Mouse (Mus musculus) E14TG2a.4 (cell line): ENCODE data around the gene Tas2r131.
"Not testable (repeated sequence)": the region's sequence is repeated elsewhere in the genome, so short reads cannot be mapped to it uniquely, and the experiment has no call there.

ENCODE experiments used
- H3K27me3 ChIP-seq: 2 replicates; pipeline ENCODE4 v1.6.1; 2014; ENCODE audit warnings: low read length, control low read depth; ENCODE audit not compliant: insufficient read depth
- H3K36me3 ChIP-seq: 2 replicates; pipeline ENCODE4 v1.6.1; 2014; ENCODE audit warnings: low read length, control low read depth; ENCODE audit not compliant: insufficient read depth
- H3K4me1 ChIP-seq: replicated peaks from 2 replicates; pipeline ENCODE4 v1.6.1; 2014; ENCODE audit warnings: low read depth, low read length, control low read depth
- H3K4me3 ChIP-seq: replicated peaks from 2 replicates; pipeline ENCODE4 v1.5.1; 2014; ENCODE audit warnings: mild to moderate bottlenecking, low read length
- H3K9me3 ChIP-seq: 2 replicates; pipeline ENCODE4 v1.6.1; 2014; ENCODE audit warnings: low read length, control low read depth
- CTCF ChIP-seq: conservative IDR thresholded peaks from 2 replicates; pipeline ENCODE4 v1.5.1; 2014; ENCODE audit warnings: low read length
- NANOG ChIP-seq: IDR thresholded peaks from 2 replicates; pipeline ENCODE4 v1.6.1; 2014; ENCODE audit warnings: borderline replicate concordance, low read length, mixed read lengths
- POU5F1 ChIP-seq: IDR thresholded peaks from 2 replicates; pipeline ENCODE4 v1.6.1; 2014; ENCODE audit warnings: low read length, borderline replicate concordance

Gene Tas2r131

DNA sequence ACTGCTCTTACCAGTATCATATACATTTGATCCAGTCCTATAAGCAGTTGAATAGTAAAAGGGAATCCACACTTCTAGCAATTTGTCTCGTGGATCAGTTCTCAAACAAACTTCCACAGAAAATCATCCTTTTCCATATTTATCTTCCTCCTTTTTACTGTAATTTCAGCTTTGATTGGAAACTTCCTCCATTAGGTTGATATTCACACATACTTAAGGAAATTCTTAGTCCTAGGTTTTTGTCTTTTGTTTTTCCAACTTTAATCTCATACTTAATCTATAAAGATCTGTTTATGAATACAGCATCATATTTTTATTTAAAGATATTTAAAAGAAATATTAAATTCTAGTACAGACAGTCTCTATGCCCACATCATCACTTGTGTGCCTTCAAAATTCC, at the start of gene Tas2r131:
Gene Tas2r131, minus strand, starts transcription at position 101 of the 400 bp plus-strand sequence.
- Histone ChIP-seq H3K36me3 (no peaks in the 10 kb centered on the region), H3K9me3 (no peaks in the 10 kb centered on the region), H3K4me3 (no peak within 1 kb of the TSS), H3K4me1 (no peaks in the 10 kb centered on the region), H3K27me3 (no peaks in the 10 kb centered on the region)
- TF ChIP-seq CTCF = no peak
- no peak for TF ChIP-seq POU5F1
- TF ChIP-seq NANOG = no peak

DNA sequence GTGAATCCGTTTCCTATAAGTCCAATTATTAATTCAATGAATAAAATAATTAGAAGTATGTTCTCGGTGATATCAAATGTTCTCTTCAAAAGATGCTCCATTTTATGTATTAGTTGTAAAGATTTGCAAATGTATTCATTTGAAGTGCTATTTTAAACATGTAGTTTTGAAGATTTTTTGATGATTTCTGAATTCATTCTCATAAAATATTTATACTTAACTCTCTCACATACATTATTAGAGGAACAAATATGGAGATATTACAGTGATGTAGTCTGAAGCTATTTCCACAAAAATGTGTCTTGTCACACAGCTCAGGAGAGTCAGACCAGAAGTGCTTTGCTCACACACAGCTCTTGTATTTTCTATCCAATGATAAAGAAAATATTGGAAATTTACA, 23.1 kb upstream of the Tas2r131 start, which contains the start of gene Tas2r109:
Gene Tas2r109, minus strand, starts transcription at position 101 of the 400 bp plus-strand sequence.
- no peak within 1 kb of the TSS for H3K4me3 ChIP-seq
- no peaks in the 10 kb centered on the region for H3K27me3 ChIP-seq
- no peaks in the 10 kb centered on the region for H3K4me1 ChIP-seq
- TF ChIP-seq POU5F1 = no peak
- TF ChIP-seq CTCF = no peak
- TF ChIP-seq NANOG = no peak
- no peaks in the 10 kb centered on the region for H3K9me3 ChIP-seq
- no peaks in the 10 kb centered on the region for H3K36me3 ChIP-seq

DNA sequence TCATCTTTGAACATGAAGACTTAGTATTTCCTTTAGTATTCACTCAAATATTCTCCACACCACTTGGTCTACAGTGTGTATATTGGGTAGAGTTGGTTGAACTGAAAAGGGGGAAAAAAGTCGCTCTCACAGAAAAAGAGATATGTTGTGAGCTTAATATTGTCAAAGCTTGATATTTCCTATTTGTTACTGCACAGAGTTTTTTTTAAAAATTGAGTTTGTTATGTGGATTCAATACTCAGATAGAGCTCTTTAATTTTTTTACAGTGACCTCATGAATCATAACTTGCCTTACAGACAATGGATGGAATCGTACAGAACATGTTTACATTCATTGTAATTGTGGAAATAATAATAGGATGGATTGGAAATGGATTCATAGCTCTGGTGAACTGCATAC, 6.9 kb downstream of the Tas2r131 start, which contains the start of gene Tas2r129:
Gene Tas2r129, plus strand, starts transcription at position 301 of the 400 bp plus-strand sequence.
- Histone ChIP-seq H3K27me3 (no peaks in the 10 kb centered on the region), H3K36me3 (no peaks in the 10 kb centered on the region), H3K9me3 (no peaks in the 10 kb centered on the region), H3K4me1 (no peaks in the 10 kb centered on the region), H3K4me3 (no peak within 1 kb of the TSS)
- TF ChIP-seq NANOG (no peak), POU5F1 (no peak), CTCF (no peak)

- H3K4me3 ChIP-seq, H3K36me3 ChIP-seq, H3K27me3 ChIP-seq, H3K4me1 ChIP-seq: not testable (repeated sequence)
- H3K9me3 ChIP-seq = peaks cover 19% of the 10 kb centered on the region
Measured at GRCm38 (mm10) chr6:132941376-132941775, 16.3 kb downstream of the Tas2r131 start.

DNA sequence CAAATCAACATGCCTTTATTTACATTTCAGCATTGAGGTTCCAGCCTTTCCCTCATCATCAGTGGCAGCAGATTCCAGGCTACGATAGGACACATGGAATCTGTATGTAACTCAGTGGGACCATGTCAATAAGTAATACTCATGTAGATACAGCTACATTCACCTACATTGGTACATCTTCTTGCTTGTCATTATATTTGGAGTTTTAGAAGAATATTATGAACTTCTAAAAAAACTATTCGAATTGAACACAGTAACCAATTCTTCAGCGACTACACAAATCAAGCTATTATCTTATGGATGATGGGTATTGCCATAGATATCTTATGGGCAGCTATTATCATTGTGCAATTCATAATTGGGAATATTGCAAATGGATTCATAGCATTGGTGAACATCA, 48.4 kb downstream of the Tas2r131 start, which contains the start of gene Tas2r125:
Gene Tas2r125, plus strand, starts transcription at position 301 of the 400 bp plus-strand sequence.
- H3K9me3 ChIP-seq = no peaks in the 10 kb centered on the region

More for the DNA sequence above, 48.4 kb downstream of the Tas2r131 start, which contains the start of gene Tas2r125:
- Histone ChIP-seq H3K27me3 (no peaks in the 10 kb centered on the region), H3K4me1 (no peaks in the 10 kb centered on the region), H3K36me3 (no peaks in the 10 kb centered on the region), H3K4me3 (no peak within 1 kb of the TSS)
- TF ChIP-seq POU5F1 (no peak), NANOG (no peak), CTCF (no peak)
